In the genomic region with DNA sequence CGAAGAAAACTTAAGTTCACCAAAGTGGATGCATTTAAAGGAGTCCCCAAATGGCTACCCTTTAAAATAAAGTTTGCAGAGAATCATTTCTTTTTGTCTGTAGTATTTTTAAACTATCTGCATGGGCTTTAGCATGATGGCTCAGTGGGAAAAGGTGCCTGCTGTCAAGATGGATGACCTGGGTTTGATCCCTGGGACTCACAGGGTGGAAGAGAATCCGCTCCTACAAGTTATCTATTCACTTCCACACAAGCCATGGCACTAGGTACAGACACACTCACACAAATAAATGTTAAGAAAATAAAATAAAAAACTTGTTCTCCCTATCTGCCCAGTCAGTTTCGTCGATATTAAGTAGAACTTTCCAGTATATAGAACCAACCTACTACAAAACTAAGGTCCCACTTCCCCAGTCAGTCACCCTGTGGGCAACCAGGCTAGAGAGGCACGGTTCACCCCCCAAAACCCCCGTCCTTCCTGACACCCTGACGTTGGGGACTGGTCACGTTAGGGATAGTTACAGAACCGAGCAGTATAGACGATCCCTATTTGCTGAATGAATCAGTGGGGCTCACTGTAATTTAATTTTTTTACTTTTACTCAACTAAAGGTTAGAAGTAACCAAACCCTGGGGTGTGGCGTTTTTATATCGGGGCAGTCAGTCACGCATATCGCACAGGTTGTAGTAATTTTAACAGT, we compare ENCODE assay signal across 8 mouse cellular contexts. TPM values are rescaled to one million over a fixed set of nuclear protein-coding genes. Genes with fewer than 3 reads are reported as not detected.
DNase-seq lines count a peak whose midpoint lies in the region; ATAC-seq and TF ChIP-seq lines count a peak whose summit lies in the region.

No protein-coding gene starts in this region.

- peak overlapping the region; percentile 80 for H3K4me2 ChIP-seq in forebrain, embryonic 13.5 days
- peak overlapping the region; percentile 79 for H3K4me2 ChIP-seq in liver, embryonic 14.5 days (ENCODE audit: low read depth)

- H3K79me2 ChIP-seq in C2C12 (ENCODE audit: control insufficient read depth, insufficient read depth) = peaks cover 69% of the 10 kb centered on the region

- H3K27ac ChIP-seq in heart, embryonic 10.5 days = peak overlapping the region; percentile 91
- no peak overlapping the region for H3K27ac ChIP-seq in forebrain, embryonic 13.5 days
- no peak overlapping the region for H3K27ac ChIP-seq in liver, embryonic 14.5 days

- no peak for TF ChIP-seq CTCF in C2C12 (IDR thresholded peaks at IDR 0.05; ENCODE audit: control insufficient read depth, insufficient read depth, insufficient read length)
- TF ChIP-seq CTCF in liver, embryonic 14.5 days (IDR thresholded peaks at IDR 0.05; ENCODE audit: low read depth) = no peak

- ATAC-seq in forebrain, embryonic 13.5 days = no peak
- no peak for ATAC-seq in liver, embryonic 14.5 days (ENCODE audit: insufficient read depth)

- 30% methylated on average over 14 of the region's 14 CpGs for WGBS in heart, embryonic 10.5 days
- WGBS in forebrain, embryonic 13.5 days = 25% methylated on average over 14 of the region's 14 CpGs
- WGBS in liver, embryonic 14.5 days (ENCODE audit: insufficient replicate concordance) = 17% methylated on average over 14 of the region's 14 CpGs

- no peak for TF ChIP-seq EP300 in liver, embryonic 14.5 days (IDR thresholded peaks at IDR 0.05; ENCODE audit: low read depth)

- peaks cover 44% of the 10 kb centered on the region for H3K79me3 ChIP-seq in C2C12 (ENCODE audit: low read depth)

- H3K9me3 ChIP-seq in heart, embryonic 10.5 days = no peaks in the 10 kb centered on the region
- no peaks in the 10 kb centered on the region for H3K9me3 ChIP-seq in forebrain, embryonic 13.5 days (replicated peaks)
- H3K9me3 ChIP-seq in liver, embryonic 14.5 days (ENCODE audit: control insufficient read depth, low read length) = no peaks in the 10 kb centered on the region

- peaks cover 32% of the 10 kb centered on the region for H3K4me1 ChIP-seq in heart, embryonic 10.5 days
- peaks cover 52% of the 10 kb centered on the region for H3K4me1 ChIP-seq in forebrain, embryonic 13.5 days
- peaks cover 13 to 31% of the 10 kb centered on the region in 2 experiments for H3K4me1 ChIP-seq in liver, embryonic 14.5 days (replicated peaks; ENCODE audit: control insufficient read depth in 2 of 2, insufficient read depth in 2 of 2, low read length in 1 of 2)

- H3ac ChIP-seq in C2C12 (ENCODE audit: control insufficient read depth, insufficient read length, low read depth) = peak overlapping the region; percentile 98

- peak overlapping the region; percentile 83 for H3K4me3 ChIP-seq in heart, embryonic 10.5 days
- H3K4me3 ChIP-seq in C2C12 (ENCODE audit: insufficient read depth, poor library complexity, severe bottlenecking) = peak overlapping the region; percentile 79
- H3K4me3 ChIP-seq in forebrain, embryonic 13.5 days = peak overlapping the region; percentile 92
- peak overlapping the region; percentile 74 to 88 for H3K4me3 ChIP-seq in liver, embryonic 14.5 days (ENCODE audit: insufficient read depth in 1 of 2, low read depth in 2 of 2, low read length in 2 of 2)

- H3K27me3 ChIP-seq in heart, embryonic 10.5 days (ENCODE audit: insufficient read depth, poor library complexity, severe bottlenecking) = no peaks in the 10 kb centered on the region
- no peaks in the 10 kb centered on the region for H3K27me3 ChIP-seq in C2C12 (ENCODE audit: control insufficient read depth, insufficient read depth, insufficient read length)
- no peaks in the 10 kb centered on the region for H3K27me3 ChIP-seq in forebrain, embryonic 13.5 days
- no peaks in the 10 kb centered on the region for H3K27me3 ChIP-seq in liver, embryonic 14.5 days (ENCODE audit: control insufficient read depth, insufficient read depth, low read length)

- no peaks in the 10 kb centered on the region for H3K36me3 ChIP-seq in heart, embryonic 10.5 days
- H3K36me3 ChIP-seq in C2C12 (ENCODE audit: control insufficient read depth, insufficient read depth) = peaks cover 4% of the 10 kb centered on the region
- H3K36me3 ChIP-seq in forebrain, embryonic 13.5 days (ENCODE audit: poor library complexity, severe bottlenecking) = no peaks in the 10 kb centered on the region
- no peaks in the 10 kb centered on the region for H3K36me3 ChIP-seq in liver, embryonic 14.5 days (replicated peaks; ENCODE audit: control insufficient read depth, insufficient read depth, low read depth)

- DNase-seq in heart, embryonic 10.5 days (ENCODE audit: low spot score) = no peak
- DNase-seq in heart, adult 11 months = no peak
- peak in 1 of 3 experiments; percentile 9 for DNase-seq in liver, embryonic 14.5 days (ENCODE audit: low read depth in 3 of 3, low spot score in 3 of 3)
- no peak for DNase-seq in frontal cortex, postnatal 25 days (ENCODE audit: low spot score in 2 of 2)
- DNase-seq in layer of hippocampus, postnatal 14 days (ENCODE audit: low spot score in 2 of 2) = no peak
- no peak for DNase-seq in gastrocnemius, postnatal 25 days

- peak overlapping the region; percentile 93 for H3K9ac ChIP-seq in forebrain, embryonic 13.5 days
- peak overlapping the region; percentile 83 for H3K9ac ChIP-seq in liver, embryonic 14.5 days (replicated peaks)

TF ChIP-seq in C2C12, 6 proteins besides CTCF, POLR2A, EP300 and RAD21:
- TF ChIP-seq FOSL1 (IDR thresholded peaks at IDR 0.05; ENCODE audit: insufficient read depth, low read length, poor library complexity, severe bottlenecking) (no peak), CEBPB (IDR thresholded peaks at IDR 0.05; ENCODE audit: low read depth) (no peak), MYOG (IDR thresholded peaks at IDR 0.05; ENCODE audit: control insufficient read depth, extremely low read depth, insufficient read length) (no peak)
TF ChIP-seq in C2C12: peak in this region for 0.

RNA-seq across cellular contexts. Expression of a gene that starts 1.0 kb away (rescaled TPM):
- 127 and 162 TPM in 2 replicates for polyA plus RNA-seq in heart, embryonic 10.5 days (2016; fragmentation: Nextera tagmentation; extraction: Ambion mirVana)
- 132 TPM for polyA plus RNA-seq in C2C12 (2012; fragmentation: generic; extraction: Trizol)
- 221 and 227 TPM in 2 replicates for polyA plus RNA-seq in forebrain, embryonic 13.5 days (2015; fragmentation: Nextera tagmentation; extraction: Ambion mirVana)
- polyA plus RNA-seq in liver, embryonic 14.5 days (2012; rRNA removed) = 17.3 and 29.9 TPM in 2 replicates
- 78.2 and 80.2 TPM in 2 replicates for polyA plus RNA-seq in liver, embryonic 14.5 days (2014; fragmentation: Nextera tagmentation; extraction: Ambion mirVana)
- total RNA-seq in layer of hippocampus, postnatal 14 days (2021) = 100 to 1,000 TPM; 113 to 126 TPM
- 100 to 1,000 TPM; 192 to 199 TPM for total RNA-seq in gastrocnemius, postnatal 25 days (2021)

RNA-seq across cellular contexts. Expression of a gene that starts 3.8 kb away (rescaled TPM):
- polyA plus RNA-seq in heart, embryonic 10.5 days (2016; fragmentation: Nextera tagmentation; extraction: Ambion mirVana) = 10.6 and 11.7 TPM in 2 replicates
- polyA plus RNA-seq in C2C12 (2012; fragmentation: generic; extraction: Trizol) = 9.2 TPM
- 15.1 and 18.1 TPM in 2 replicates for polyA plus RNA-seq in forebrain, embryonic 13.5 days (2015; fragmentation: Nextera tagmentation; extraction: Ambion mirVana)
- 3.0 and 5.1 TPM in 2 replicates for polyA plus RNA-seq in liver, embryonic 14.5 days (2012; rRNA removed)
- 7.9 and 9.5 TPM in 2 replicates for polyA plus RNA-seq in liver, embryonic 14.5 days (2014; fragmentation: Nextera tagmentation; extraction: Ambion mirVana)
- 10 to 100 TPM; 33.9 to 36.0 TPM for total RNA-seq in layer of hippocampus, postnatal 14 days (2021)
- 10 to 100 TPM; 16.2 to 17.6 TPM for total RNA-seq in gastrocnemius, postnatal 25 days (2021)

RNA-seq across cellular contexts. Expression of a gene that starts 58.7 kb away (rescaled TPM):
- 59.7 and 65.2 TPM in 2 replicates for polyA plus RNA-seq in heart, embryonic 10.5 days (2016; fragmentation: Nextera tagmentation; extraction: Ambion mirVana)
- 34.0 TPM for polyA plus RNA-seq in C2C12 (2012; fragmentation: generic; extraction: Trizol)
- polyA plus RNA-seq in forebrain, embryonic 13.5 days (2015; fragmentation: Nextera tagmentation; extraction: Ambion mirVana) = 142 and 155 TPM in 2 replicates
- polyA plus RNA-seq in liver, embryonic 14.5 days (2012; rRNA removed) = 6.9 and 7.3 TPM in 2 replicates
- polyA plus RNA-seq in liver, embryonic 14.5 days (2014; fragmentation: Nextera tagmentation; extraction: Ambion mirVana) = 6.8 and 7.0 TPM in 2 replicates
- 10 to 100 TPM; 56.2 to 62.6 TPM for total RNA-seq in layer of hippocampus, postnatal 14 days (2021)
- 100 to 1,000 TPM; 144 to 173 TPM for total RNA-seq in gastrocnemius, postnatal 25 days (2021)
